Mouse (Mus musculus) embryonic facial prominence, embryonic 12.5 days (tissue): ENCODE results near the gene Taf6l. TPM values are rescaled to one million over a fixed set of nuclear protein-coding genes. Genes with fewer than 3 reads are reported as not detected.

ENCODE experiments used
- ATAC-seq: fragments of 200-750 bp; cut with Nextera tagmentation; 2 replicates; pipeline ENCODE4 v1.8.0; 2017; ENCODE audit not compliant: insufficient number of reproducible peaks, insufficient read depth, low FRiP score, low TSS enrichment
- H3K27ac ChIP-seq: fragments of 300-500 bp; sonication (generic); 2 replicates; pipeline ENCODE4 v1.5.1; 2016; ENCODE audit warnings: mild to moderate bottlenecking
- H3K27me3 ChIP-seq: fragments of 300-500 bp; sonication (generic); 2 replicates; pipeline ENCODE4 v1.6.1; 2016; ENCODE audit warnings: mild to moderate bottlenecking, moderate library complexity
- H3K36me3 ChIP-seq: fragments of 300-500 bp; sonication (generic); 2 replicates; pipeline ENCODE4 v1.6.1; 2016; ENCODE audit warnings: mild to moderate bottlenecking
- H3K4me1 ChIP-seq: fragments of 300-500 bp; sonication (generic); 2 replicates; pipeline ENCODE4 v1.6.1; 2016
- H3K4me2 ChIP-seq: fragments of 300-500 bp; sonication (generic); replicated peaks from 2 replicates; pipeline ENCODE4 v1.6.1; 2016; ENCODE audit warnings: mild to moderate bottlenecking, moderate library complexity
- H3K4me3 ChIP-seq: fragments of 300-500 bp; sonication (generic); 2 replicates; pipeline ENCODE4 v1.5.1; 2016; ENCODE audit warnings: mild to moderate bottlenecking
- H3K9ac ChIP-seq: fragments of 300-500 bp; sonication (generic); 2 replicates; pipeline ENCODE4 v1.6.1; 2016; ENCODE audit warnings: mild to moderate bottlenecking, moderate library complexity
- H3K9me3 ChIP-seq: fragments of 300-500 bp; sonication (generic); 2 replicates; pipeline ENCODE4 v1.6.1; 2016; ENCODE audit warnings: mild to moderate bottlenecking, moderate library complexity
- WGBS: fragments of 180-500 bp; shearing (Covaris S2); methylation state at CpG from one replicate; pipeline ENCODE4 v1.1.7; 2016; 5-methylcytosine and 5-hydroxymethylcytosine counted together
- polyA plus RNA-seq: library from polyadenylated mRNA; unstranded; fragments of >200 nt; fragmentation: Nextera tagmentation; extraction: Ambion mirVana; gene quantifications from 2 replicates; pipeline ENCODE4 v1.2.1, GENCODE M21; 2016

Taf6l gene
- polyA plus RNA-seq, 1 experiment from 2014 or later, result 40.4 TPM

DNA sequence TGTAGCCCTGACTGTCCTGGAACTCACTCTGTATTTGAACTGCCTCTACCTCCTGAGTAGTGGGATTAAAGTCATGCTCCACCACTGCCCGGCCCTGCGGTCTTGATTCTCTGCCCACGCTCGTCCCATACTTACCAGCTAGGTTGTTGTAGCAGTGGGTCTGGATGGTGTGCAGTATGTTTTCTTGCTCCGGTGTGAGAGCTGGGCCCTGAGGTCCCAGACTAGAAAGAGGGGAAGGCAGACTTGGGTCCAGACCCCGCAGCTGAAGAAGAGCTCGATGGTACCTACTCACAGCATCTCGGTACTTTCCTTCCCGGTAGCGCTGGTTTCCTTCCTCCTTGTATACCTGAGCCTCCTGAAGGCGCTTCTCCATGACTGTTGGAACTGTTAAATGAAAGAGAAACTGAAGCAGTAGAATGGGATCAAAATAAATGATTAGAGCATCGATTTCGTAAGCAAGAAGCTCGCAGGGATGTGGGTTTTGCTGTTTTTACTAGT is 32.1 kb upstream of the Taf6l start:
- H3K9ac ChIP-seq, result peak overlapping the region; percentile 78
- H3K4me3 ChIP-seq, result peak overlapping the region; percentile 76
- H3K4me2 ChIP-seq, result peak overlapping the region; percentile 81
- H3K36me3 ChIP-seq, result peaks cover 29% of the 10 kb centered on the region
- H3K4me1 ChIP-seq, result peaks cover 36% of the 10 kb centered on the region
- no peak for ATAC-seq
- 30% methylated on average over 14 of the region's 14 CpGs for WGBS
- H3K9me3 ChIP-seq, result no peaks in the 10 kb centered on the region
- H3K27ac ChIP-seq, result peak overlapping the region; percentile 100
- no peaks in the 10 kb centered on the region for H3K27me3 ChIP-seq

DNA sequence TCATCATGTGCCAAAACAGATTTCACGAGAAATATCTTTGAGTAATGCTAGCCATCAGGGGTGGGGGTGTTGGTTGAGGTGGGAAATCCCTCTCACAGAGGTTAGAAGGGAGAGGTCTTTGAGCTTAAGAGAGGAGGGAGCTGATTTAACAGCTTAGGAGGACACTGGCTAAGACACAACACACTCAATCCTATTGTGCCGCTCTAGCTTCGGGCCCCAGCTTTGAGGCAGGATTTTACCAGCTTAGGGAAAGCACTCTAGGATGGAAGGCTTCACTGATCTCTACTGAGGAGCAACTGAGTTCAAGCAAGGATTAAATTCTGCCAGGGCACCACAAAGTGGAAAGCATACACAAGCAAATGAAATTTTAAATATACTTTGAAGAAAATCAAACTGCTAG is 30.8 kb upstream of the Taf6l start:
- H3K4me3 ChIP-seq, result peak overlapping the region; percentile 3; the same call in 1 of the 2 replicates
- H3K27me3 ChIP-seq, result no peaks in the 10 kb centered on the region
- 79% methylated on average over 3 of the region's 3 CpGs for WGBS
- peak overlapping the region; percentile 46 for H3K9ac ChIP-seq
- no peak for ATAC-seq
- H3K4me1 ChIP-seq, result peaks cover 22% of the 10 kb centered on the region
- H3K4me2 ChIP-seq, result peak overlapping the region; percentile 81
- no peak overlapping the region for H3K27ac ChIP-seq
- H3K9me3 ChIP-seq, result no peaks in the 10 kb centered on the region
- H3K36me3 ChIP-seq, result peaks cover 34% of the 10 kb centered on the region

DNA sequence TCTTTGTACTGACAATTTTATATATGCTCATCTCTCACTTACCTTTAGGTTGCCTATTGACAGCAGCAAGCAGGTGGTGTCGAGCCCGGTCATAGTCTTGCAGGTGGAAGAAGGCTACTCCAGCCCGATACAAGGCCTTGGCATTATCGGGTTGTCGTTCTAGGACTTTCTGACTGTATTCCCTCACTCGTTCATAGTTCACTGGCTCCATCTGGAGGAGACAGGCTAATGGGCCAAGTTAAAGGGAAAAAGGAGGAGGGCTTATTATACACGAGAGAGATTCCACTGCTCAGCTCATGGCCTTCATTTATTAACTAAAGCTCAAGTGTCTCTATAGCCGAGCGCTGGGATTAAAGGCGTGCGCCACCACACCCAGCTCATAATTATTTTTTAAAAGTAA is 29.6 kb upstream of the Taf6l start:
- no peaks in the 10 kb centered on the region for H3K27me3 ChIP-seq
- peaks cover 42% of the 10 kb centered on the region for H3K36me3 ChIP-seq
- 83% methylated on average over 11 of the region's 11 CpGs for WGBS
- no peak for ATAC-seq
- H3K4me2 ChIP-seq, result no peak overlapping the region
- no peaks in the 10 kb centered on the region for H3K9me3 ChIP-seq
- H3K4me1 ChIP-seq, result peaks cover 19% of the 10 kb centered on the region
- no peak overlapping the region for H3K4me3 ChIP-seq
- no peak overlapping the region for H3K27ac ChIP-seq
- H3K9ac ChIP-seq, result 0 out of 2 replicates have a peak overlapping the region, but pooled peaks have one; percentile 10

DNA sequence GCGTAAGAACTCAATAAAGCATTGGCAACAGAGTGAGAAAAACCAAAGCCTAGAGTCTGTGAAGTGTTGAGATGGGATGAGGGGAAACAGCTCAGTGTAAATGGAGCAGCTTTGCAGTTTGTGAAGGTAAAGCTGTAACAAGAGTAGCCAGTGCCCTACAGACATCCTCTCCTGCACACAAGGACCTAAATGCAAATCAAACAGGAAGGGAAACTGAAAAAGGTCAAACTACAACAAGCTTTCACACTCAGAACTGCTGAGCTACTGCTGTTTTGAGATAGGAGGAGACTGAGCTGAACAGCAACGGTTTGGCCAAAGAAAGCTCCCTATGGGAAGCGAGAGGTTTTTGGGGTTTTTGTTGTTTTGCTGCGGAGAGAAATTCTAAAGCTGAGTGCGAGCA is 20.6 kb upstream of the Taf6l start:
- no peak overlapping the region for H3K4me3 ChIP-seq
- no peak for ATAC-seq
- H3K9ac ChIP-seq, result no peak overlapping the region
- peaks cover 65% of the 10 kb centered on the region for H3K36me3 ChIP-seq
- no peaks in the 10 kb centered on the region for H3K9me3 ChIP-seq
- 95% methylated on average over 5 of the region's 5 CpGs for WGBS
- no peak overlapping the region for H3K4me2 ChIP-seq
- no peak overlapping the region for H3K27ac ChIP-seq
- H3K27me3 ChIP-seq, result no peaks in the 10 kb centered on the region
- H3K4me1 ChIP-seq, result peaks cover 7% of the 10 kb centered on the region

DNA sequence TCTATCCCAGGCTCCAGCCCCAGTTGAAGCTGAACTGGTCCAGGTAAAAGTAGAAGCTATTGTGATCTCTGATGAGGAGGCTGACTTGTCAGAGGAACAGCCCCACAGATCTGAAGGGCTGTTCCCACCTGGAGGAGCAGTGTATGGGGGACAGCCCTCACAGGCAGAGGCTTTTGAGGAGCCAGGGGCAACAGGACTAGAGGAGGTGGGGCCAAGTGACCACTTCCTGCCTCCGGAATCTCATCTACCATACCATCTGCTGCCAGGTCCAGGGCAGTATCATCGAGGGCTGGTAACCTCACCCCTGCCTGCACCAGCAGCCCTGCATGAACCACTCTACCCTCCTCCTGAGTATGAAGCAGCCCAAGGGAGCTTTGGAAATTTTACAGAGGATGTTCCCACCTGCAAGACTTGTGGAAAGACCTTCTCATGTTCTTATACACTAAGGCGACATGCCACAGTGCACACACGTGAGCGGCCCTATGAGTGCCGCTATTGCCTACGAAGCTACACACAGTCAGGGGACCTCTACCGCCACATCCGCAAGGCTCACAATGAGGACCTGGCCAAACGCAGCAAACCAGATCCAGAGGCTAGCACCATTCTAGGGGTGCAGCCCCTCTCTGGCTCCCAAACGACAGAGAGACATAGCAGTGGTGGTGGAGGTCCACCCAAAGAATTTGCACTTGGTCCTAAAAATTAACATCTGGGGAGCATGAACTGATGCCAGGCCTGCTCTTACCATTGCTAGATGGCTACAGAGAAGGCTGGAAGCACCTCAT is 17.9 kb upstream of the Taf6l start:
- ATAC-seq, result no peak
- Histone ChIP-seq H3K4me1 (peaks cover 7% of the 10 kb centered on the region), H3K36me3 (peaks cover 46% of the 10 kb centered on the region), H3K27ac (no peak overlapping the region), H3K4me3 (no peak overlapping the region), H3K9ac (no peak overlapping the region), H3K9me3 (no peaks in the 10 kb centered on the region), H3K27me3 (no peaks in the 10 kb centered on the region), H3K4me2 (no peak overlapping the region)
- WGBS, result 89% methylated on average over 11 of the region's 11 CpGs

DNA sequence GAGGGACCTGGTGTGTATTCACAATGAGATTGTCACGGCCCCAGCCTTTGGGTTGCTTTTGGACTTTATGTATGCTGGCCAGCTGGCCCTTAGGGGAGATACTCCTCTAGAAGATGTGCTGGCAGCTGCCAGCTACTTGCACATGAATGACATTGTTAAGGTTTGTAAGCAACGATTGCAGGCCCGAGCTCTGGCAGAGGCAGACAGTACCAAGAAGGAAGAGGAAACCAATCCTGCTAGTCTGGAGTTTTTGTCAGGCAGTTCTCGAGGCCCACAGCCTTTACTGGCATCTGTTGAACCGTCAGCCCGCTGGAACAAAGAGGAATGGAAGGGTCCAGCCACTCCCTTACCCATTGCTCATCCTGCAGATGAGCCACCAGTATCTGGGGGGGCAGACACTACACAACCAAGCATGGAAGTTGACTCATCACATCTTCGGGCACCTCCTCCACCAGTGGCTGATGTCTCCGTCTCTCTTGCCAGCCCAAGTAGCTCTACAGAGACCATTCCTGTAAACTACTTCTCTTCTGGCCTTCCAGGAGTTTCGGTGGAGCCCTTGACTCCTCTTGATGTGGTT is 17.1 kb upstream of the Taf6l start:
- Histone ChIP-seq H3K36me3 (peaks cover 39% of the 10 kb centered on the region), H3K4me3 (peak overlapping the region; percentile 53), H3K4me1 (peaks cover 7% of the 10 kb centered on the region), H3K9me3 (no peaks in the 10 kb centered on the region), H3K27me3 (no peaks in the 10 kb centered on the region), H3K27ac (peak overlapping the region; percentile 86), H3K4me2 (peak overlapping the region; percentile 51), H3K9ac (no peak overlapping the region)
- no peak for ATAC-seq
- 88% methylated on average over 9 of the region's 9 CpGs for whole genome bisulfite sequencing

DNA sequence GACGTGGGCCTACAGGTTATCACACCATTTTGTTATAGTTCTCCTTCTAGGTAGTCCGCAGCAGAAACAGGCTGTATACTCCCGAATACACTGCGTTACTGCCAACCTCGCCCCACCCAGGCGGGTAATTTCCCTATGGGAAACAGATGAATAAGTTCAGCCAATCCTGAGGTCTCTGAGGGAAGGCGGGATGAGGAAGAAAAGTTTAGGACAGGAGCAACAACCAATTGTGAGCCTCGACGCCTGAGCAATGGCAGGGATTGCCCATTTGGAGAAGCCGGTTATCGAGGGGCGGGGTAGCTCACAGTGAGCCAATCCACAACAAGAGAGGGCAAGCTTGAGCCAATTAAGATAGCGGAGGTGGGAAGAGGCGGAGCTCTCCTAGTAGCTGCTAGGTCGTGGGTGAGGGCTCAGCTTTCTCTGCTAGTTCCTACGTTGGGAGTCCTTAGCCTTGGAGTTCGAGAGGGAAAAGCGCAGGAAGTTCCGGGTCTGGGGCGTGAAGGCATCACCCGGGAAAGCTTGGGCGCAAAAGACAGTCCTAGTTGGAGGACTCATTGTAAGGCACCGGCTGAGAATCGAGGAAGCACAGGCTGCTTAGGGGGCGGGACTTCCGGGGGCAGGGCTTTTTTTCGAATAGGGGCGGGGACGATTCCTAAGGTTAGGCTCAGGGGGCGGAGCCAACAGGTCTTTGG is 16.1 kb upstream of the Taf6l start, which contains the start of gene Zbtb3:
Zbtb3 (plus strand) TSS at position 426 of the 692 bp plus-strand sequence.
- Histone ChIP-seq H3K4me3 (peak within 1 kb of the TSS; percentile 53), H3K27me3 (no peaks in the 10 kb centered on the region), H3K36me3 (peaks cover 30% of the 10 kb centered on the region), H3K9ac (peak within 1 kb of the TSS; percentile 38; the same call in 1 of the 2 replicates), H3K4me1 (peaks cover 12% of the 10 kb centered on the region), H3K27ac (peak within 1 kb of the TSS; percentile 86), H3K4me2 (peak within 1 kb of the TSS; percentile 62), H3K9me3 (no peaks in the 10 kb centered on the region)
- under 1% methylated on average over 30 of the region's 30 CpGs for WGBS
- ATAC-seq, result peak; percentile 96

DNA sequence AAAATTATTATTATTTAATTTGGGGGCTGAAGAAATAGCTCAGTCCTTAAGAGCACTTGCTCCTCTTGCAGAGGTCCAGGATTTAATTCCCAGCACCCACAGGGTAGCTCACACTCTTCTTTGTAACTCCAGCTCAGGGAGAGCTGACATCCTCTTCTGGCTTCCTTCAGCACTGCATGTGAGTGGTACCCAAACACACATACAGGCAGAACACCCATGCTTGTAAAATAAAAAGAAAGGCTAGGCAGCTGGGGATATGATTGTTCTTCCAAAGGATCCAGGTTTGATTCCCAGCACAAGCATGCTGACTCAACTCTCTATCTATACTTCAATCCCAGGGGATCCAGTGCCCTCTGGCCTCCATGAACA is 12.7 kb upstream of the Taf6l start:
- H3K4me3 ChIP-seq, result no peak overlapping the region; the same call in 1 of the 2 replicates
- ATAC-seq, result no peak
- peak overlapping the region; percentile 90; the same call in 1 of the 2 replicates for H3K4me2 ChIP-seq

DNA sequence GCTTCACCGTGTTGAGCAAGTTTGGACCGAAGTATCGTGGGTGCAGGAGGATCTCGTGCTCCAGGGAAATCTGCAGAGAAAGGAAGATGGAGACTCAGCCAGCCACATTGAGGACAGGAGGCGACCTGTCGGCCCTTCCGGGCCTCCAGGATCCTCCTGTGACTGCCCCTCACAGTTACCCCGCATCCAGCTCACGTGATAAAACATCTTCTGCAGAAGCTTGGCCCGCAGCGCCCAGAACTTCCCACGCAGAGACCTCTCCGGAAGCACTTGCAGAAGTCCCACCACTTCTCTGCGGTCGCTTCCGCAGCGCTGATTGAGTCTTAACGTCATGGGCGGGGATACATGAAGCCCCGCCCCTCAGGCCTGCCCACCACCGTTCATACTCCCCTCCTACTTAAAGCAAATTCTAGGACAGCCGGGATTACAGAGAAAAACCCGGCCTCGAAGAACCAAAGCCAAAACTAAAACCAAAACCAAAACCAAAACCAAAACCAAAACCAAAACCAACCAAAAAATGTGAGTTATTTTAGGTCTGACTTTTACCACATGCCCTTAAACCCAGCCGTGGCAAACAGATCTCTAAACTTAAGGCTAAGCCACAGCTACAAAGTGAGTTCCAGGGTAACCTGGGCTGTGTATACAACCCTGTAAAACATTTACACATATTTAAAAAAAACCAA is 12.2 kb upstream of the Taf6l start, which contains the start of gene Polr2g:
Polr2g (minus strand) TSS at position 314 of the 683 bp plus-strand sequence.
- Histone ChIP-seq H3K4me1 (peaks cover 15% of the 10 kb centered on the region), H3K36me3 (peaks cover 24% of the 10 kb centered on the region), H3K4me2 (peak within 1 kb of the TSS; percentile 90), H3K27me3 (no peaks in the 10 kb centered on the region), H3K9me3 (0 out of 2 replicates have a peak, but pooled peaks cover under 1% of the 10 kb centered on the region), H3K9ac (peak within 1 kb of the TSS; percentile 85), H3K27ac (peak within 1 kb of the TSS; percentile 73), H3K4me3 (peak within 1 kb of the TSS; percentile 90)
- peak; percentile 53 for ATAC-seq
- 2% methylated on average over 25 of the region's 25 CpGs for WGBS

More for the DNA sequence above, 12.7 kb upstream of the Taf6l start:
- no peak overlapping the region for H3K9ac ChIP-seq
- peaks cover 15% of the 10 kb centered on the region for H3K4me1 ChIP-seq
- H3K36me3 ChIP-seq, result peaks cover 22% of the 10 kb centered on the region
- H3K27ac ChIP-seq, result no peak overlapping the region
- H3K27me3 ChIP-seq, result no peaks in the 10 kb centered on the region
- H3K9me3 ChIP-seq, result no peaks in the 10 kb centered on the region

DNA sequence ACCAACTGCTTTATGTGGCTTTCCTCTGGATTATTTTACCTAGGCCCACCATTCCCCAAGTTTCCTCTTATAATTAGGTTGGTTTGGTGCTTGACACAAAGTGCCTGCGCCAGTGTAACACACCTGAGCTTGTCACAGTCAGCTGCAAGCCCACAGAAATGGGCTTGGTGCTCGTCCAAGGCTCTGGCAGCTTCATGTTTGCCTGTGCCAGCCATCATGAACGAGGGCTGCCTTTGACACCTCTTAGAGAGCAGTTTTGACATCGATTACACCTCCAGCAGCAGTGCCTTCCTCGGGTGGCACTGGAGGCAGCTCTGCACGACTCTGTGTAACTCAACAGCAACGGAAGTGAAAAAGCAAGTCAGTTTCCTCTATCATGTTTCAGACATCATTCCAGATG is 4.0 kb upstream of the Taf6l start:
- 81% methylated on average over 7 of the region's 7 CpGs for WGBS
- H3K4me3 ChIP-seq, result no peak overlapping the region
- H3K4me1 ChIP-seq, result peaks cover 5% of the 10 kb centered on the region; the same call in 1 of the 2 replicates
- H3K9ac ChIP-seq, result no peak overlapping the region
- ATAC-seq, result no peak
- no peak overlapping the region for H3K27ac ChIP-seq
- peaks cover 5% of the 10 kb centered on the region; the same call in 1 of the 2 replicates for H3K9me3 ChIP-seq
- H3K27me3 ChIP-seq, result no peaks in the 10 kb centered on the region
- H3K4me2 ChIP-seq, result no peak overlapping the region
- H3K36me3 ChIP-seq, result peaks cover 31% of the 10 kb centered on the region

DNA sequence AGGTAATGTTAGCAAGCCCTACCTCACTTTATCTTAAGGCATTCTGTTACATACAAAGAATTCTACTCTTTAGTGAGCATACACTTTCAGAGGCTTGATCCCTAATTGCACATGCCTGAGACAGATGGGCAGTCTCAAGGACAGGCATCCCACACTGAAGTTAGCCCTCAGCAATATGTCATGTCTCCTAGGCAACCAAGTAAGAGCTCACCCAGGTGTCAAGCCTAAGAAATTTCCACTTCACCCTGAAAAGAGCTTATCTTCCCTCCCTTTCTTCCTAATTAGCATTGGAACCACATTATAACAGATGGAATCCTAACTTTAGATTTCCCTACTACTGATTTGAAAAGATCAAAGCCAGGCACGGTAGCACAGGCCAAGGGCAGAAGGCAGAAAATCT is 3.0 kb upstream of the Taf6l start:
- Histone ChIP-seq H3K4me1 (peaks cover 6% of the 10 kb centered on the region; the same call in 1 of the 2 replicates), H3K9ac (no peak overlapping the region), H3K9me3 (peaks cover 5% of the 10 kb centered on the region; the same call in 1 of the 2 replicates), H3K36me3 (peaks cover 23% of the 10 kb centered on the region), H3K27me3 (no peaks in the 10 kb centered on the region), H3K4me2 (no peak overlapping the region), H3K27ac (no peak overlapping the region), H3K4me3 (no peak overlapping the region)
- 49% methylated on average over 1 of the region's 1 CpGs for WGBS
- no peak for ATAC-seq
